Mouse (Mus musculus) kidney, adult 2 months (tissue): Measurements from ENCODE around the gene Robo3.

ENCODE experiments used
- CTCF ChIP-seq: fragments of 200-500 bp; conservative IDR thresholded peaks from 2 replicates; pipeline ENCODE4 v1.5.1; 2011; ENCODE audit warnings: low read depth, mild to moderate bottlenecking, control low read depth, low read length, moderate library complexity, mixed read lengths; ENCODE audit not compliant: insufficient read depth, insufficient read length
- POLR2A ChIP-seq: fragments of 200-500 bp; IDR thresholded peaks from one replicate; pipeline ENCODE4 v1.6.1; 2011; ENCODE audit warnings: low read depth, low read length, control low read depth

DNA sequence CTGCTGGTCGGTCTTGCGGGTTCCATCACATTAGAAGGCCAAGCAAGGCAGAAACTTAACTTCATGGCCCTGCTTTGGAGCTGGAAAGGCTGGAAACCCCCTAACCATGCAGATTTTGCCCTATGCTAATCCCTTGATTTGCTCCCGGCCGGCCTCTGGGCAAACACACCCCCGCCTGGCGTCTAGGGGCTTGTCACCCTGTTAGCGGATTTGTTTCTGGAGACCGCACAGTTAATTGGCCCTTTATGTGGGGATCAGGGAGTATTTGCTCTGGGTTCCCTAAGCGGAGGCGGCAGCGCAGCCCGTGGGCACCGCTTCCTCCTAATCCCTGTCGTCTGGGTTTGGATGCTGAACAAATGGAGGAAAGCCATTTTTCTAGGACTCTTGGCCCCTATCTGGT, 1.9 kb upstream of the Robo3 start:
- no peak for TF ChIP-seq POLR2A
- TF ChIP-seq CTCF = no peak
